Mouse (Mus musculus) G1E (cell line): ENCODE measurements around the gene Olfr750. TPM values are rescaled to one million over a fixed set of nuclear protein-coding genes. Genes with fewer than 3 reads are reported as not detected.
A peak's percentile ranks its signal among the peaks of the same experiment; 100 is the strongest.
"Not testable (repeated sequence)": the region's sequence is repeated elsewhere in the genome, so short reads cannot be mapped to it uniquely, and the experiment has no call there.

ENCODE experiments used
- ATAC-seq: 2 replicates; pipeline ENCODE4 v1.8.0; 2016; ENCODE audit warnings: mild to moderate bottlenecking; ENCODE audit not compliant: insufficient number of reproducible peaks, poor library complexity, low FRiP score, severe bottlenecking; ENCODE audit errors: extremely low read depth
- DNase-seq: peaks from one replicate; pipeline ENCODE4 v3.0.0; 2012; ENCODE audit warnings: low spot score
- H3K27me3 ChIP-seq: 2 replicates; pipeline ENCODE4 v1.6.1; 2012; ENCODE audit warnings: mild to moderate bottlenecking, low read length, inconsistent platforms; ENCODE audit not compliant: insufficient read depth
- H3K36me3 ChIP-seq: replicated peaks from 2 replicates; pipeline ENCODE3; 2012; ENCODE audit warnings: mild to moderate bottlenecking, inconsistent platforms
- H3K4me1 ChIP-seq: 2 replicates; pipeline ENCODE4 v1.6.1; 2012; ENCODE audit warnings: low read depth, low read length, inconsistent platforms, mixed read lengths; ENCODE audit not compliant: insufficient read depth
- H3K4me3 ChIP-seq: 2 replicates; pipeline ENCODE4 v1.5.1; 2012; ENCODE audit warnings: low read depth, mild to moderate bottlenecking, inconsistent platforms, low read length, moderate library complexity, mixed read lengths
- H3K9me3 ChIP-seq: replicated peaks from 2 replicates; pipeline ENCODE4 v1.6.1; 2012; ENCODE audit warnings: inconsistent platforms
- CTCF ChIP-seq: IDR thresholded peaks from 2 replicates; pipeline ENCODE4 v1.5.1; 2012; ENCODE audit warnings: low read depth, low read length, inconsistent platforms, mixed read lengths
- GATA1 ChIP-seq: IDR thresholded peaks from 2 replicates; pipeline ENCODE4 v1.6.1; 2012; ENCODE audit warnings: borderline replicate concordance, low read length, inconsistent platforms, mixed read lengths
- GATA2 ChIP-seq: IDR thresholded peaks from 2 replicates; pipeline ENCODE4 v1.6.1; 2012; ENCODE audit warnings: low read depth, low read length, inconsistent platforms, borderline replicate concordance
- POLR2AphosphoS5 ChIP-seq: IDR thresholded peaks from 2 replicates; pipeline ENCODE4 v1.6.1; 2012; ENCODE audit warnings: low read depth, low read length, inconsistent platforms; ENCODE audit not compliant: insufficient replicate concordance
- TAL1 ChIP-seq: conservative IDR thresholded peaks from 2 replicates; pipeline ENCODE4 v1.6.1; 2012; ENCODE audit warnings: low read depth, low read length, inconsistent platforms, mixed read lengths
- polyA plus RNA-seq: library from polyadenylated mRNA; stranded (reverse); fragments of >175 nt; gene quantifications from 2 replicates; pipeline ENCODE4 v1.2.3, GENCODE M21; 2012
- total RNA-seq, 2 experiments: library from RNA; stranded (forward) in 1 of 2; stranded (reverse) in 1 of 2; fragments of 200-1000 nt in 1 of 2; fragments of >200 nt in 1 of 2; fragmentation: Nextera tagmentation in 1 of 2; gene quantifications; 2 replicates each; pipeline ENCODE4 v1.2.3; 2014 to 2017

The Olfr750 gene
- total and polyA plus RNA-seq, 3 experiments = 0.05 TPM; not detected in 2

GRCm38 (mm10) chr14:51103217-51103616 lies 29.0 kb upstream of the Olfr750 start:
- ATAC-seq (peak; percentile 47; the same call in 1 of the 2 replicates), DNase-seq (no peak)
- H3K27me3 ChIP-seq = peaks cover 15% of the 10 kb centered on the region
- no peaks in the 10 kb centered on the region for H3K9me3 ChIP-seq
- H3K36me3 ChIP-seq = no peaks in the 10 kb centered on the region
- H3K4me1 ChIP-seq = peaks cover 21% of the 10 kb centered on the region
- H3K4me3 ChIP-seq = no peak overlapping the region
- TF ChIP-seq CTCF = peak; percentile 45
- no peak for TF ChIP-seq TAL1
- TF ChIP-seq POLR2AphosphoS5 = no peak

DNA sequence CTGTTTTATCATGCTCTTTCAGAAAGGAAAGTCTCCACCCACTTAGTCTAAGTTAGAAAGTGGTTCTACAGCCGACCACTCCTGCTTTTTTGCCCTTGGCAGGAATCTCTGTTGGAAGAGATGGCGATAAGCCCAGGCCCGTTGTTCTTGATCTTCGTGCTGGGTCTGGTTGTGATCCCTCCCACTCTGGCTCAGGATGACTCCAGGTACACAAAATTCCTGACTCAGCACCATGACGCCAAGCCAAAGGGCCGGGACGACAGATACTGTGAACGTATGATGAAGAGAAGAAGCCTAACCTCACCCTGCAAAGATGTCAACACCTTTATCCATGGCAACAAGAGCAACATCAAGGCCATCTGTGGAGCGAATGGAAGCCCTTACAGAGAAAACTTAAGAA lies 27.0 kb upstream of the Olfr750 start:
- Histone ChIP-seq H3K4me1 (peaks cover 15% of the 10 kb centered on the region), H3K9me3 (no peaks in the 10 kb centered on the region), H3K36me3 (no peaks in the 10 kb centered on the region), H3K27me3 (peaks cover 17% of the 10 kb centered on the region), H3K4me3 (no peak overlapping the region)
- TF ChIP-seq POLR2AphosphoS5 (no peak), GATA1 (no peak), CTCF (no peak), GATA2 (no peak), TAL1 (no peak)
- ATAC-seq (no peak), DNase-seq (no peak)

- H3K4me3 ChIP-seq = no peak overlapping the region
- peaks cover 17% of the 10 kb centered on the region; the same call in 1 of the 2 replicates for H3K27me3 ChIP-seq
- H3K4me1 ChIP-seq = peaks cover 9% of the 10 kb centered on the region
- no peaks in the 10 kb centered on the region for H3K9me3 ChIP-seq
- DNase-seq (no peak), ATAC-seq (no peak)
- TF ChIP-seq GATA2 (no peak), POLR2AphosphoS5 (no peak), CTCF (no peak), GATA1 (no peak), TAL1 (no peak)
- no peaks in the 10 kb centered on the region for H3K36me3 ChIP-seq
Observed at GRCm38 (mm10) chr14:51098921-51099320, 24.7 kb upstream of the Olfr750 start.

- Histone ChIP-seq H3K4me1 (peaks cover 11% of the 10 kb centered on the region), H3K27me3 (peaks cover 17% of the 10 kb centered on the region; the same call in 1 of the 2 replicates)
- not testable (repeated sequence) for H3K36me3 ChIP-seq, H3K9me3 ChIP-seq, DNase-seq, H3K4me3 ChIP-seq
- TF ChIP-seq CTCF = 0 out of 2 replicates have a peak, but pooled peaks have one; percentile 17
- peak; percentile 59 for ATAC-seq
Observed at GRCm38 (mm10) chr14:51098300-51098699, 24.1 kb upstream of the Olfr750 start.

DNA sequence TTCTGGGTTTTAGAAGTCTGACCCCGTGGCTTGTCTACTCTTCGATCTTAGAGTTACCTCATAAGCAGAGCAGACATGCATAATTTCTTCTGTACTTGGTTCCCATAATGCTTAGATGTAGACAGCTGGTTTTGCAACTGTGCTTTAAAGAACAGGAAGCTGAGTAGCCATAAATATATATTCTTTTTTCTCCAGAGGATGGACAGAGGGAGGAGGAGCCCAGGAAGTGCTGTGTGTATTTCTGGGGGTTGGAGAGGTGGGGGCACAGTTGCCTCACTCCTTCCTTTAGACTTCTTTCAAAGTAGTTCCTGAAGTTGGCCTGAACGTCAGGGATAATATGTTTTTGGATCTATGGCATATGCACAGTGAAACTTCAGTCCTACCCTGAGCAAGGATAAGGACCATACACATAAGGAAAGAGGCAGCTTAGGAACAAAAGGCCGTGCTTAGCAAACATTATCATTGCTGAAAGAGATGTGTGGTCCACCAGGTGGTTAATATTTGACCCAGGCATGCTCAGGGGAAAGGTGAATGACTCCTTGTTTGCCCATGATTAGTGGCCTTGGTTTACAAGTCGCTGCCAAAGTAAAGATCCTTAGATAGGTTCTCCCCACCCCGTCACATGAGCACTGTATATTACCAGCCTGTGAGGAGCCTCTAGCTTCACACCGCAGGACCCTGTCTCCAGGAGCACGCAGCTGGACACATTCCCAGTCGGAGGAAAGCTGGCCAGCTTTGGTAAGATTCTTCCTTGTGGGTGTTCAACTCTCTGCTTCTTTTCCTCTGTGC lies 21.7 kb upstream of the Olfr750 start:
- TF ChIP-seq POLR2AphosphoS5 (no peak), CTCF (no peak), GATA1 (no peak), GATA2 (no peak), TAL1 (no peak)
- no peak for ATAC-seq

GRCm38 (mm10) chr14:51094921-51095320 lies 20.7 kb upstream of the Olfr750 start:
- DNase-seq (no peak), ATAC-seq (no peak)
- Histone ChIP-seq H3K36me3 (no peaks in the 10 kb centered on the region), H3K4me1 (peaks cover 31% of the 10 kb centered on the region), H3K27me3 (0 out of 2 replicates have a peak, but pooled peaks cover 8% of the 10 kb centered on the region), H3K9me3 (no peaks in the 10 kb centered on the region), H3K4me3 (no peak overlapping the region)
- TF ChIP-seq GATA1 (no peak), TAL1 (no peak), CTCF (no peak), GATA2 (no peak), POLR2AphosphoS5 (no peak)

More for the DNA sequence above, 21.7 kb upstream of the Olfr750 start:
- Histone ChIP-seq H3K4me3 (no peak overlapping the region), H3K4me1 (peaks cover 23% of the 10 kb centered on the region), H3K36me3 (no peaks in the 10 kb centered on the region), H3K27me3 (0 out of 2 replicates have a peak, but pooled peaks cover 11% of the 10 kb centered on the region), H3K9me3 (no peaks in the 10 kb centered on the region)
- DNase-seq = no peak
